Mouse (Mus musculus) megakaryocyte-erythroid progenitor cell, adult 5-6 weeks (primary cell): ENCODE results near the gene Rnf183. TPM values are rescaled to one million over a fixed set of nuclear protein-coding genes. Genes with fewer than 3 reads are reported as not detected.
A peak's percentile ranks its signal among the peaks of the same experiment; 100 is the strongest.

Experiments
- ATAC-seq: replicated peaks from 2 replicates; pipeline ENCODE4 v1.8.0; 2016; ENCODE audit warnings: mild to moderate bottlenecking, inconsistent platforms; ENCODE audit not compliant: severe bottlenecking, poor library complexity, low FRiP score, low TSS enrichment
- total RNA-seq, 2 experiments: library from RNA; stranded (forward) in 1 of 2; stranded (reverse) in 1 of 2; fragments of 200-1000, 215-1000 nt in 1 of 2; fragments of >200 nt in 1 of 2; fragmentation: Nextera tagmentation in 1 of 2; gene quantifications; 2 replicates each; pipeline ENCODE4 v1.2.3; 2014 to 2017

Gene Rnf183
- total RNA-seq, 2 experiments from 2014 or later: not detected

- ATAC-seq: no peak
Observed at GRCm38 (mm10) chr4:62433939-62434870, 847 bp downstream of the Rnf183 start.

- ATAC-seq: 0 out of 2 replicates have a peak, but pooled peaks have one; percentile 53
Observed at GRCm38 (mm10) chr4:62431522-62431921, 3.5 kb downstream of the Rnf183 start.

- ATAC-seq: no peak
Observed at GRCm38 (mm10) chr4:62430678-62431077, 4.4 kb downstream of the Rnf183 start.

GRCm38 (mm10) chr4:62429616-62430015 lies 5.4 kb downstream of the Rnf183 start:
- ATAC-seq: no peak

GRCm38 (mm10) chr4:62427978-62428758 lies 6.9 kb downstream of the Rnf183 start:
- ATAC-seq: no peak

- no peak for ATAC-seq
Observed at GRCm38 (mm10) chr4:62425891-62426290, 9.2 kb downstream of the Rnf183 start.

- ATAC-seq: no peak
Observed at GRCm38 (mm10) chr4:62419091-62419490, 16.0 kb downstream of the Rnf183 start.

- ATAC-seq: no peak
Observed at GRCm38 (mm10) chr4:62418448-62418847, 16.6 kb downstream of the Rnf183 start.

- ATAC-seq: no peak
Observed at GRCm38 (mm10) chr4:62411606-62412005, 23.4 kb downstream of the Rnf183 start.

GRCm38 (mm10) chr4:62410325-62410724 lies 24.7 kb downstream of the Rnf183 start:
- ATAC-seq: no peak

GRCm38 (mm10) chr4:62409615-62410014 lies 25.4 kb downstream of the Rnf183 start:
- no peak for ATAC-seq

- peak; percentile 96 for ATAC-seq
Observed at GRCm38 (mm10) chr4:62408601-62409282, 26.3 kb downstream of the Rnf183 start, which contains the start of the genes Cdc26 and Prpf4. Gene Cdc26 (minus strand): TSS chr4:62408642. Gene Prpf4 (plus strand): TSS chr4:62408797.

- peak; percentile 54 for ATAC-seq
Observed at GRCm38 (mm10) chr4:62407730-62408582, 27.1 kb downstream of the Rnf183 start.

GRCm38 (mm10) chr4:62406133-62406532 lies 28.9 kb downstream of the Rnf183 start:
- no peak for ATAC-seq

GRCm38 (mm10) chr4:62398956-62399355 lies 36.1 kb downstream of the Rnf183 start:
- no peak for ATAC-seq

GRCm38 (mm10) chr4:62397616-62398365 lies 37.3 kb downstream of the Rnf183 start:
- ATAC-seq: 0 out of 2 replicates have a peak, but pooled peaks have one; percentile 14

GRCm38 (mm10) chr4:62395806-62396205 lies 39.2 kb downstream of the Rnf183 start:
- ATAC-seq: no peak

- ATAC-seq: no peak
Observed at GRCm38 (mm10) chr4:62393459-62393858, 41.6 kb downstream of the Rnf183 start.
